Comparison of ENCODE assay signal across 8 mouse cellular contexts in genomic region chr13:56703871-56704321, GRCm38 (mm10). TPM values are rescaled to one million over a fixed set of nuclear protein-coding genes. Genes with fewer than 3 reads are reported as not detected.
A peak's percentile ranks its signal among the peaks of the same experiment; 100 is the strongest.
DNase-seq lines count a peak whose midpoint lies in the region; ATAC-seq and TF ChIP-seq lines count a peak whose summit lies in the region.

No protein-coding gene starts in this region.

- peak; percentile 16 for DNase-seq in gastrocnemius, postnatal 25 days
- DNase-seq in gastrocnemius, postnatal 14 days, result no peak
- peak; percentile 53 for DNase-seq in MN1 (ENCODE audit: low spot score)
- DNase-seq in left cerebral cortex, adult 18-20 months (ENCODE audit: low spot score in 2 of 2), result no peak

- peak overlapping the region; percentile 65 for H3K4me2 ChIP-seq in hindbrain, embryonic 15.5 days
- peak overlapping the region; percentile 70 for H3K4me2 ChIP-seq in lung, embryonic 15.5 days

- ATAC-seq in hindbrain, embryonic 15.5 days (ENCODE audit: low FRiP score, low read depth), result peak; percentile 36; the same call in 1 of the 2 replicates
- peak; percentile 55 for ATAC-seq in lung, embryonic 15.5 days (ENCODE audit: borderline replicate concordance, extremely low read depth, low FRiP score, low TSS enrichment)

- TF ChIP-seq CTCF in embryonic fibroblast, embryonic 13.5 days (IDR thresholded peaks at IDR 0.05; ENCODE audit: borderline replicate concordance, insufficient read depth, low read length), result no peak
- TF ChIP-seq CTCF in small intestine, adult 2 months (IDR thresholded peaks at IDR 0.05; ENCODE audit: extremely low read depth, insufficient read length, insufficient replicate concordance, low read depth, low read length), result no peak

- no peaks in the 10 kb centered on the region for H3K27me3 ChIP-seq in hindbrain, embryonic 15.5 days
- no peaks in the 10 kb centered on the region for H3K27me3 ChIP-seq in lung, embryonic 15.5 days
- no peaks in the 10 kb centered on the region for H3K27me3 ChIP-seq in small intestine, adult 2 months (ENCODE audit: control insufficient read depth, insufficient read depth, low read length)

- H3K27ac ChIP-seq in embryonic fibroblast, embryonic 13.5 days (ENCODE audit: insufficient read depth, low read length), result peak overlapping the region; percentile 84
- H3K27ac ChIP-seq in hindbrain, embryonic 15.5 days (replicated peaks), result peak overlapping the region; percentile 99
- peak overlapping the region; percentile 100 for H3K27ac ChIP-seq in lung, embryonic 15.5 days
- H3K27ac ChIP-seq in small intestine, adult 2 months (ENCODE audit: insufficient read depth, low read depth, low read length), result peak overlapping the region; percentile 85

- 1% methylated on average over 11 of the region's 11 CpGs for WGBS in hindbrain, embryonic 15.5 days
- WGBS in lung, embryonic 15.5 days, result under 1% methylated on average over 11 of the region's 11 CpGs
- WGBS in small intestine, adult 2 months, result under 1% methylated on average over 11 of the region's 11 CpGs

- peak overlapping the region; percentile 95 for H3K4me3 ChIP-seq in embryonic fibroblast, embryonic 13.5 days (ENCODE audit: insufficient read depth, low read length)
- peak overlapping the region; percentile 66 for H3K4me3 ChIP-seq in hindbrain, embryonic 15.5 days
- H3K4me3 ChIP-seq in lung, embryonic 15.5 days, result peak overlapping the region; percentile 89
- H3K4me3 ChIP-seq in small intestine, adult 2 months (ENCODE audit: low read depth, low read length), result peak overlapping the region; percentile 76

- no peaks in the 10 kb centered on the region for H3K36me3 ChIP-seq in hindbrain, embryonic 15.5 days
- peaks cover 13% of the 10 kb centered on the region; the same call in 1 of the 2 replicates for H3K36me3 ChIP-seq in lung, embryonic 15.5 days
- no peaks in the 10 kb centered on the region for H3K36me3 ChIP-seq in small intestine, adult 2 months (ENCODE audit: control insufficient read depth, insufficient read depth, low read length)

- no peaks in the 10 kb centered on the region for H3K9me3 ChIP-seq in hindbrain, embryonic 15.5 days
- no peaks in the 10 kb centered on the region for H3K9me3 ChIP-seq in lung, embryonic 15.5 days

- peak overlapping the region; percentile 84 for H3K9ac ChIP-seq in hindbrain, embryonic 15.5 days
- H3K9ac ChIP-seq in lung, embryonic 15.5 days, result peak overlapping the region; percentile 98

- intact Hi-C loops in gastrocnemius, postnatal 14 days (cut with DNase I; ENCODE audit: low total_unique reads), result no loop called here

- peaks cover 14% of the 10 kb centered on the region for H3K4me1 ChIP-seq in embryonic fibroblast, embryonic 13.5 days (ENCODE audit: control insufficient read depth, insufficient read depth, low read length)
- H3K4me1 ChIP-seq in hindbrain, embryonic 15.5 days (replicated peaks), result peaks cover 48% of the 10 kb centered on the region
- peaks cover 45% of the 10 kb centered on the region for H3K4me1 ChIP-seq in lung, embryonic 15.5 days
- peaks cover 23% of the 10 kb centered on the region for H3K4me1 ChIP-seq in small intestine, adult 2 months (ENCODE audit: control insufficient read depth, insufficient read depth, insufficient read length, low read length)

- TF ChIP-seq POLR2A in embryonic fibroblast, embryonic 13.5 days (IDR thresholded peaks at IDR 0.05; ENCODE audit: low read depth, low read length), result peak; percentile 8
- no peak for TF ChIP-seq POLR2A in small intestine, adult 2 months (IDR thresholded peaks at IDR 0.05; ENCODE audit: low read depth, low read length)

RNA-seq across cellular contexts. Expression of gene Smad5, which starts 1.1 kb away (rescaled TPM):
- 10 to 100 TPM; 18.5 to 19.7 TPM for total RNA-seq in gastrocnemius, postnatal 25 days (2021)
- total RNA-seq in gastrocnemius, postnatal 14 days (2021), result 10 to 100 TPM; 21.5 to 24.5 TPM
- polyA plus RNA-seq in embryonic fibroblast, embryonic 13.5 days (2011; ENCODE audit: insufficient read length, low read depth, missing spikeins), result 59.8 and 75.9 TPM in 2 replicates
- 20.2 and 20.8 TPM in 2 replicates for polyA plus RNA-seq in hindbrain, embryonic 15.5 days (2015; fragmentation: Nextera tagmentation; extraction: Ambion mirVana)
- 34.1 and 34.7 TPM in 2 replicates for polyA plus RNA-seq in lung, embryonic 15.5 days (2015; fragmentation: Nextera tagmentation; extraction: Ambion mirVana)
- 2.7 and 6.3 TPM in 2 replicates for polyA plus RNA-seq in small intestine, adult 2 months (2012; rRNA removed)
- total RNA-seq in left cerebral cortex, adult 18-20 months (2021), result 10 to 100 TPM; 22.7 TPM

RNA-seq across cellular contexts. Expression of gene Gm45623, which starts 49.7 kb away (rescaled TPM):
- not detected for total RNA-seq in gastrocnemius, postnatal 25 days (2021)
- not detected for total RNA-seq in gastrocnemius, postnatal 14 days (2021)
- not detected in 2 replicates for polyA plus RNA-seq in embryonic fibroblast, embryonic 13.5 days (2011; ENCODE audit: insufficient read length, low read depth, missing spikeins)
- polyA plus RNA-seq in hindbrain, embryonic 15.5 days (2015; fragmentation: Nextera tagmentation; extraction: Ambion mirVana), result 2.4 and 3.2 TPM in 2 replicates
- 3.5 and 4.8 TPM in 2 replicates for polyA plus RNA-seq in lung, embryonic 15.5 days (2015; fragmentation: Nextera tagmentation; extraction: Ambion mirVana)
- polyA plus RNA-seq in small intestine, adult 2 months (2012; rRNA removed), result 0.23 and 2.7 TPM in 2 replicates
- 10 to 100 TPM; 12.6 to 13.5 TPM for total RNA-seq in left cerebral cortex, adult 18-20 months (2021)

Comparison
In these comparisons a context has a peak if more than half of its experiments do, and no peak if none do; other contexts are left out.
1. DNase-seq: peak in gastrocnemius, postnatal 25 days (single experiment) and MN1 (single experiment); none in gastrocnemius, postnatal 14 days (single experiment) and left cerebral cortex, adult 18-20 months (0 of 2).
2. Peak in every context shown above with its lines, with median percentiles within 50 percentile points of each other: H3K27ac ChIP-seq and H3K4me3 ChIP-seq.